Mouse (Mus musculus) ES-Bruce4 (cell line): ENCODE results near the gene Lrrc3c.

Source experiments
- CTCF ChIP-seq: IDR thresholded peaks from one replicate; pipeline ENCODE4 v1.8.1; 2011; ENCODE audit warnings: low read depth, low read length
- POLR2A ChIP-seq: IDR thresholded peaks from one replicate; pipeline ENCODE4 v1.8.1; 2011; ENCODE audit warnings: low read length; ENCODE audit not compliant: insufficient read depth

DNA sequence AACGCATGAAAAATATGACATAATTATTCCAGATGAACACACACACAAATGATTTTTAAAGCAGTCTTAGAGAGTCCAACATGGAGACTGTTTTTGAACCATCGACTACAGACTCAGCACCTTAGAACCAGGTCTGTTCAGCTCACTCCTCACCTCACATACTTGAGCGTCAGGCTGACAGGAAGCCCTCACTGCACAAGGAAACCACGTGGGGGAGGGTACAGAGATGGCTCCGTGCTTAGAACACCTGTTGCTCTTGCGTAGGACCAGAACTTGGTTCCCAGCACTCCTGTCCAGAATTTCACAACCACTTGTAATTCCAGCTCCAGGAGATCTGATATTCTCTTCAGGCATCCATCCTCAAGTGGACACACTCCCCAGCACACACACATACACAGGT lies 3.1 kb upstream of the Lrrc3c start:
- TF ChIP-seq POLR2A, result no peak
- TF ChIP-seq CTCF, result no peak
